Mouse (Mus musculus) liver, adult 2 months (tissue): Measurements from ENCODE around the gene Ldb3. TPM values are rescaled to one million over a fixed set of nuclear protein-coding genes. Genes with fewer than 3 reads are reported as not detected.

Experiments
- DNase-seq: peaks from one replicate; pipeline ENCODE4 v3.0.0-alpha.2; 2011; ENCODE audit warnings: low read depth, low spot score; ENCODE audit errors: extremely low read depth
- H3K27ac ChIP-seq: fragments of 200-500 bp; replicated peaks from 2 replicates; pipeline ENCODE4 v1.5.1; 2012; ENCODE audit warnings: low read depth, mild to moderate bottlenecking, control low read depth, inconsistent platforms, low read length; ENCODE audit not compliant: insufficient read depth
- H3K27me3 ChIP-seq: fragments of 200-500 bp; 2 replicates; pipeline ENCODE4 v1.6.1; 2012; ENCODE audit warnings: mild to moderate bottlenecking, moderate library complexity, low read length, inconsistent platforms; ENCODE audit not compliant: control insufficient read depth, insufficient read depth
- H3K36me3 ChIP-seq: fragments of 200-500 bp; 2 replicates; pipeline ENCODE4 v1.6.1; 2012; ENCODE audit warnings: low read length, inconsistent platforms; ENCODE audit not compliant: control insufficient read depth, insufficient read depth
- H3K4me1 ChIP-seq: fragments of 200-500 bp; 2 replicates; pipeline ENCODE4 v1.6.1; 2011; ENCODE audit warnings: low read length; ENCODE audit not compliant: control insufficient read depth, insufficient read depth
- H3K4me3 ChIP-seq: fragments of 200-500 bp; 2 replicates; pipeline ENCODE4 v1.5.1; 2011; ENCODE audit warnings: low read depth, mild to moderate bottlenecking, control low read depth, low read length, moderate library complexity; ENCODE audit not compliant: insufficient read depth
- H3K79me2 ChIP-seq: fragments of 200-500 bp; 2 replicates; pipeline ENCODE4 v1.6.1; 2012; ENCODE audit warnings: inconsistent platforms, mild to moderate bottlenecking, low read length, moderate library complexity; ENCODE audit not compliant: control insufficient read depth, insufficient read depth
- H3K9ac ChIP-seq: fragments of 200-500 bp; 2 replicates; pipeline ENCODE4 v1.6.1; 2012; ENCODE audit warnings: low read depth, mild to moderate bottlenecking, control low read depth, inconsistent platforms, low read length
- CTCF ChIP-seq: fragments of 200-500 bp; IDR thresholded peaks from 2 replicates; pipeline ENCODE4 v1.5.1; 2011; ENCODE audit warnings: low read depth, low read length, control low read depth
- POLR2A ChIP-seq: fragments of 200-500 bp; IDR thresholded peaks from 2 replicates; pipeline ENCODE4 v1.6.1; 2011; ENCODE audit warnings: low read length, control low read depth; ENCODE audit not compliant: insufficient read depth; ENCODE audit errors: extremely low read depth
- WGBS: fragments of 180-500 bp; shearing (Covaris S2); methylation state at CpG from one replicate; pipeline ENCODE4 v1.1.7; 2018; 5-methylcytosine and 5-hydroxymethylcytosine counted together
- polyA plus RNA-seq: library from polyadenylated mRNA; depleted of rRNA; stranded (reverse); fragments of >200 nt; gene quantifications from 2 replicates; pipeline ENCODE4 v1.2.3, GENCODE M21; 2012
- total RNA-seq: library from RNA; depleted of rRNA; stranded (reverse); fragments of >200 nt; gene quantifications from 2 replicates; pipeline ENCODE4 v1.2.3, GENCODE M21; 2014

Gene Ldb3
- total and polyA plus RNA-seq, 2 experiments: 0.06 to 0.18 TPM

DNA sequence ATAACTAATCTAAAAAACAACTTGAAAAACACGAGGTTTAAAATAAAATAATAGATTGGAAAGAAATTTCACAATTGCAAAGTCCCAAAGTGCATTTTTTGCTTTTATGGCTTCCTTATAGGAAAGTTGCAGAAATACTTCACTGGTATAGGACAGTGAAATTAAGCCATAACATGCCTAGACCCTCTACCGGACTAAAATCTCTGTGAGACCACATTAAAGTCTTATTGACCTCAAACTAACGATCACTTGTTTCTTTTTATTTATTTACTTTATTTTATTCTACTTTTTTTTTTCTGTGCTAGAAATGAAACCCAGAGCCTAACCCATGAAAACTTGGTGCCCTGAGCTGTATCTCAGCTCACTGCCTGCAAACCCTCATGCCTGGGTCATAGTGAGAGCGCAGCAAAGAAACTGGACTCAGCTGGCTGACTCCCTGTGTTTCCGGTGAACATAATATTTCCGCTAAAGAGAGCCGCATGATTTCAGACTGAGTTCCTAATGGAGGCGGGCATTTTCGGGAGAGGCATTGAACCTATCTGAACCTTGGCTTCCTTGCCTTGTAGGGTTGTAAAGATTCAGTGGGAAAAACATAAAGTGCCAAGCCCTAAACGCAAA is 71.4 kb downstream of the Ldb3 start:
- TF ChIP-seq CTCF: no peak
- no peak for TF ChIP-seq POLR2A
- Histone ChIP-seq H3K36me3 (no peaks in the 10 kb centered on the region), H3K27ac (no peak overlapping the region), H3K4me3 (no peak overlapping the region), H3K9ac (no peak overlapping the region), H3K79me2 (no peaks in the 10 kb centered on the region), H3K4me1 (peaks cover 8% of the 10 kb centered on the region; the same call in 1 of the 2 replicates), H3K27me3 (no peaks in the 10 kb centered on the region)
- 85% methylated on average over 10 of the region's 10 CpGs for WGBS
- DNase-seq: no peak

- no peak for TF ChIP-seq POLR2A
- no peak for TF ChIP-seq CTCF
- no peaks in the 10 kb centered on the region for H3K27me3 ChIP-seq
- no peak overlapping the region for H3K9ac ChIP-seq
- DNase-seq: no peak
- no peaks in the 10 kb centered on the region for H3K36me3 ChIP-seq
- no peaks in the 10 kb centered on the region for H3K79me2 ChIP-seq
- 88% methylated on average over 5 of the region's 5 CpGs for WGBS
- H3K4me3 ChIP-seq: no peak overlapping the region
- H3K4me1 ChIP-seq: peaks cover 8% of the 10 kb centered on the region; the same call in 1 of the 2 replicates
- no peak overlapping the region for H3K27ac ChIP-seq
These were observed 72.6 kb downstream of the Ldb3 start for GRCm38 (mm10) chr14:34515860-34516259.

- H3K36me3 ChIP-seq: no peaks in the 10 kb centered on the region
- peaks cover 8% of the 10 kb centered on the region; the same call in 1 of the 2 replicates for H3K4me1 ChIP-seq
- no peaks in the 10 kb centered on the region for H3K27me3 ChIP-seq
- no peak overlapping the region for H3K27ac ChIP-seq
- H3K4me3 ChIP-seq: no peak overlapping the region
- TF ChIP-seq POLR2A: no peak
- peak; percentile 37 for TF ChIP-seq CTCF
- peak; percentile 41 for DNase-seq
- WGBS: 18% methylated on average over 6 of the region's 6 CpGs
- no peak overlapping the region for H3K9ac ChIP-seq
- no peaks in the 10 kb centered on the region for H3K79me2 ChIP-seq
These were observed 74.4 kb downstream of the Ldb3 start for GRCm38 (mm10) chr14:34514120-34514519.

DNA sequence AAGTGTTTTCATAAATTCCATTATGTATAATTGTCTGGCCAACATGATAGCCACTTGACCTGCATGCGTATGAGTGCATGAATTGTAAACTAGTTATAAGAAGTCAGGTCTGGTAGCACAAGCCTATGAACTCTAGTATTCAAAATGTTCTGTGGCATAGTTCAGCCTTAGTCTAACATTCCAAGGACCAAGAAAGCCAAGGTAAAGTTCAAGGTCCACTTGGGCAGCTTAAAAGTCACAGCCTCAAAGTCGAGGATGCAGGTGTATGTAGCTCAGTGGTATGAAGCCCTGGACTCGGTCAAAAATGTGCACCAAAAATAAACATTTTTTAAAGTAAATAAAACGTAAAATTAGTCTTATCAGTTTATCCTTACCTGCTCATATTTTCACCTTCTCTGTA is 75.9 kb downstream of the Ldb3 start:
- H3K79me2 ChIP-seq: no peaks in the 10 kb centered on the region
- peaks cover 8% of the 10 kb centered on the region; the same call in 1 of the 2 replicates for H3K4me1 ChIP-seq
- H3K27me3 ChIP-seq: no peaks in the 10 kb centered on the region
- 79% methylated on average over 4 of the region's 4 CpGs for WGBS
- H3K9ac ChIP-seq: no peak overlapping the region
- H3K36me3 ChIP-seq: no peaks in the 10 kb centered on the region
- no peak overlapping the region for H3K4me3 ChIP-seq
- no peak for TF ChIP-seq POLR2A
- no peak for TF ChIP-seq CTCF
- no peak for DNase-seq
- no peak overlapping the region for H3K27ac ChIP-seq

DNA sequence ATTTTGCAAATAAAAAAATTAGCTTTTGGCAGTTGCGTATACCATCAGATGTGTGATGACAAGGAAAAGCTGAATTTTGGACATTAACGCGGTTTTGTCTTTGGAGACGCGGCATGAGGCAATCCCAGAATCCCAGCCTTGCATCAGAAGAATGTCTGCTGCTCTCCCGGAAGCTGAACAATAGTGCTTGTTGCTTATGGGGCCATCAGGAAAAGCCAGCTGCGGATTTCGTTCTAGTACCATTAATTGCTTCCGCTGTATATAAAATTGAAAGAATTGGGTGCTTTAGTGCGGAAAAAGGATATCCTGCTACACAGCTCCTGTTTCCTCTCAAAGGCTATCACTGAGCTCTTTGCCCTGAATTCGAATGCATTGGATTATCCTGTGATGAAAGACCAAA is 76.6 kb downstream of the Ldb3 start:
- Histone ChIP-seq H3K27me3 (no peaks in the 10 kb centered on the region), H3K4me1 (peaks cover 8% of the 10 kb centered on the region; the same call in 1 of the 2 replicates), H3K79me2 (no peaks in the 10 kb centered on the region), H3K9ac (no peak overlapping the region), H3K27ac (no peak overlapping the region), H3K36me3 (no peaks in the 10 kb centered on the region), H3K4me3 (no peak overlapping the region)
- WGBS: 75% methylated on average over 11 of the region's 11 CpGs
- no peak for TF ChIP-seq CTCF
- no peak for TF ChIP-seq POLR2A
- peak; percentile 5 for DNase-seq

DNA sequence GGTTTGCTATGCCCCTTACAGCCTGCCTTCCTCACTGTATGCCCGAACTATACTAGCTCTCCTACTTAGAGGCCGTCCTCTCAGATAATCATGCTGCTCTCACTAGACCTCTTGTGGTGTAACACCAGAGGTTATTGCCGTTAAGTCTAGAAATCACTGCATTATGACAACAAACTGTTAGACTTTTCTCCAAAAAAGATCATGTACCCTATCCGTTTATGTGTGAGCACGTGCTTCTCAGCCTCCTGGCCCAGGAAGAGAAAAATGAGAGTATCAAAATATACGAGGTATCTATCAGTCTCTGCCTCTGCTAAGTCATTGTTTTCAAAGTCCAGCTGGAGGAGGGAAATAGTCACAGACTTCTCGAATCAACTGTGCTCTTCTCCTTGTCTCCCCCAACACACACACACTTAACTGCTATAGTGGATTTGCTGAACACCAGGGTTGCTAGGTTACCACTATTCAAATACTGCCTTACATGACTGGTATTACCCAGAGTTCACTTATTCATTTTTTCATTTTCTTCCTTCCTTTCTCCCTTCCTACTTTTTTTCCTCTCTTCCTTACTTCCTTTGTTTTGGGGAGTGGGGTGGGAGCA is 79.5 kb downstream of the Ldb3 start:
- no peak overlapping the region for H3K27ac ChIP-seq
- 48% methylated on average over 7 of the region's 7 CpGs for WGBS
- no peak overlapping the region for H3K4me3 ChIP-seq
- no peak overlapping the region for H3K9ac ChIP-seq
- H3K4me1 ChIP-seq: peaks cover 5% of the 10 kb centered on the region; the same call in 1 of the 2 replicates
- TF ChIP-seq POLR2A: no peak
- no peak for TF ChIP-seq CTCF
- no peaks in the 10 kb centered on the region for H3K79me2 ChIP-seq
- H3K36me3 ChIP-seq: no peaks in the 10 kb centered on the region
- no peaks in the 10 kb centered on the region for H3K27me3 ChIP-seq
- DNase-seq: no peak
